Mouse (Mus musculus) olfactory bulb, adult 2 months (tissue): Measurements from ENCODE around the gene Rere. TPM values are rescaled to one million over a fixed set of nuclear protein-coding genes. Genes with fewer than 3 reads are reported as not detected.
"Not testable (repeated sequence)": the region's sequence is repeated elsewhere in the genome, so short reads cannot be mapped to it uniquely, and the experiment has no call there.

ENCODE experiments used
- H3K27ac ChIP-seq: fragments of 200-500 bp; 2 replicates; pipeline ENCODE4 v1.5.1; 2012; ENCODE audit warnings: low read depth, low read length; ENCODE audit not compliant: insufficient read depth
- H3K4me1 ChIP-seq: fragments of 200-500 bp; 2 replicates; pipeline ENCODE4 v1.6.1; 2012; ENCODE audit warnings: low read length; ENCODE audit not compliant: control insufficient read depth, insufficient read depth
- H3K4me3 ChIP-seq: fragments of 200-500 bp; 2 replicates; pipeline ENCODE4 v1.5.1; 2012; ENCODE audit warnings: mild to moderate bottlenecking, low read depth, low read length, moderate library complexity; ENCODE audit not compliant: insufficient read depth
- CTCF ChIP-seq: fragments of 200-500 bp; IDR thresholded peaks from 2 replicates; pipeline ENCODE4 v1.5.1; 2012; ENCODE audit warnings: low read depth, mild to moderate bottlenecking, low read length, moderate library complexity; ENCODE audit not compliant: insufficient read depth
- POLR2A ChIP-seq: fragments of 200-500 bp; IDR thresholded peaks from 2 replicates; pipeline ENCODE4 v1.6.1; 2012; ENCODE audit warnings: mild to moderate bottlenecking, low read depth, low read length, moderate library complexity; ENCODE audit not compliant: insufficient read depth
- WGBS: fragments of 180-500 bp; shearing (Covaris S2); methylation state at CpG from one replicate; pipeline ENCODE4 v1.1.7; 2018; 5-methylcytosine and 5-hydroxymethylcytosine counted together
- polyA plus RNA-seq: library from polyadenylated mRNA; stranded (reverse); fragments of >200 nt; gene quantifications from 2 replicates; pipeline ENCODE4 v1.2.4, GENCODE M21; 2012; ENCODE audit warnings: low replicate concordance; ENCODE audit not compliant: missing spikeins, insufficient read depth, insufficient read length

The Rere gene
- polyA plus RNA-seq, 1 experiment = 288 TPM

GRCm38 (mm10) chr4:150260111-150260510 lies 21.3 kb upstream of the Rere start:
- 68% methylated on average over 7 of the region's 7 CpGs for whole genome bisulfite sequencing
- H3K4me1 ChIP-seq = peaks cover 35% of the 10 kb centered on the region

GRCm38 (mm10) chr4:150260745-150261144 lies 20.7 kb upstream of the Rere start:
- no peak overlapping the region for H3K27ac ChIP-seq
- H3K4me3 ChIP-seq = no peak overlapping the region
- H3K4me1 ChIP-seq = peaks cover 39% of the 10 kb centered on the region
- TF ChIP-seq CTCF (no peak), POLR2A (no peak)
- 44% methylated on average over 6 of the region's 6 CpGs for WGBS

More at GRCm38 (mm10) chr4:150260111-150260510, 21.3 kb upstream of the Rere start:
- no peak overlapping the region for H3K4me3 ChIP-seq
- no peak overlapping the region for H3K27ac ChIP-seq
- TF ChIP-seq CTCF = no peak
- TF ChIP-seq POLR2A = no peak

GRCm38 (mm10) chr4:150262301-150262700 lies 19.1 kb upstream of the Rere start:
- H3K4me1 ChIP-seq = peaks cover 45% of the 10 kb centered on the region
- no peak overlapping the region for H3K4me3 ChIP-seq
- no peak overlapping the region for H3K27ac ChIP-seq
- no peak for TF ChIP-seq CTCF
- no peak for TF ChIP-seq POLR2A
- 65% methylated on average over 8 of the region's 8 CpGs for whole genome bisulfite sequencing

- Histone ChIP-seq H3K4me3 (no peak overlapping the region), H3K4me1 (peaks cover 34% of the 10 kb centered on the region), H3K27ac (peak overlapping the region; percentile 46)
- TF ChIP-seq POLR2A (no peak), CTCF (no peak)
- 63% methylated on average over 7 of the region's 7 CpGs for WGBS
These were observed 16.5 kb upstream of the Rere start for GRCm38 (mm10) chr4:150264903-150265302.

- no peak for TF ChIP-seq POLR2A
- no peak for TF ChIP-seq CTCF
- 66% methylated on average over 5 of the region's 5 CpGs for WGBS
- Histone ChIP-seq H3K4me3 (no peak overlapping the region), H3K4me1 (peaks cover 34% of the 10 kb centered on the region), H3K27ac (peak overlapping the region; percentile 72)
These were observed 16.0 kb upstream of the Rere start for GRCm38 (mm10) chr4:150265471-150265870.

- H3K4me3 ChIP-seq = 0 out of 2 replicates have a peak overlapping the region, but pooled peaks have one; percentile 1
- peaks cover 34% of the 10 kb centered on the region for H3K4me1 ChIP-seq
- TF ChIP-seq POLR2A = no peak
- no peak for TF ChIP-seq CTCF
- WGBS = 50% methylated on average over 21 of the region's 21 CpGs
- H3K27ac ChIP-seq = peak overlapping the region; percentile 84
These were observed 14.7 kb upstream of the Rere start for GRCm38 (mm10) chr4:150266655-150267223.

GRCm38 (mm10) chr4:150268674-150269653 lies 12.5 kb upstream of the Rere start:
- TF ChIP-seq CTCF = no peak
- Histone ChIP-seq H3K27ac (no peak overlapping the region), H3K4me3 (no peak overlapping the region), H3K4me1 (peaks cover 39% of the 10 kb centered on the region)
- 88% methylated on average over 33 of the region's 33 CpGs for WGBS

- no peak overlapping the region for H3K27ac ChIP-seq
- 72% methylated on average over 7 of the region's 7 CpGs for WGBS
- TF ChIP-seq CTCF = no peak
- no peak for TF ChIP-seq POLR2A
- no peak overlapping the region for H3K4me3 ChIP-seq
- H3K4me1 ChIP-seq = peaks cover 36% of the 10 kb centered on the region
These were observed 11.8 kb upstream of the Rere start for GRCm38 (mm10) chr4:150269679-150270078.

- 78% methylated on average over 4 of the region's 4 CpGs for WGBS
- H3K27ac ChIP-seq, H3K4me3 ChIP-seq: not testable (repeated sequence)
- H3K4me1 ChIP-seq = peaks cover 30% of the 10 kb centered on the region
These were observed 10.7 kb upstream of the Rere start for GRCm38 (mm10) chr4:150270718-150271117.
